Mouse (Mus musculus): ENCODE measurements around the gene Retn. TPM values are rescaled to one million over a fixed set of nuclear protein-coding genes. Genes with fewer than 3 reads are reported as not detected.

The Retn gene
- total and polyA plus RNA-seq, 2 experiments from 2014 or later, result 0.62 TPM; not detected in 1

- DNase-seq (ENCODE audit: low spot score) (no peak), ATAC-seq (ENCODE audit: low FRiP score) (no peak)
- no peak for TF ChIP-seq CTCF (IDR thresholded peaks at IDR 0.05)
- 75% methylated on average over 7 of the region's 7 CpGs for WGBS
- H3K9me3 ChIP-seq (ENCODE audit: low read length), result no peaks in the 10 kb centered on the region
- no peaks in the 10 kb centered on the region for H3K27me3 ChIP-seq (ENCODE audit: insufficient read depth, low read length)
- no peaks in the 10 kb centered on the region for H3K4me1 ChIP-seq (ENCODE audit: insufficient read depth, low read length)
- H3K36me3 ChIP-seq (ENCODE audit: insufficient read depth, low read length), result no peaks in the 10 kb centered on the region
- H3K9ac ChIP-seq (replicated peaks; ENCODE audit: low read length, poor library complexity, severe bottlenecking), result no peak overlapping the region
- no peak overlapping the region for H3K4me3 ChIP-seq (ENCODE audit: low read depth, low read length)
- no peak overlapping the region for H3K27ac ChIP-seq (ENCODE audit: low read depth, low read length)
- H3K4me2 ChIP-seq (ENCODE audit: low read depth, low read length, poor library complexity, severe bottlenecking), result no peak overlapping the region
Measured at GRCm38 (mm10) chr8:3707611-3708010, 52.0 kb downstream of the Retn start.

Other genes with a start within 250 kb of the Retn start
- 1.8 and 2.2 TPM in 2 replicates for gene Pex11g, start 188.1 kb upstream of the Retn start, total RNA-seq (2014; rRNA removed)
- 3.1 and 3.6 TPM in 2 replicates for gene Pex11g, start 188.1 kb upstream of the Retn start, polyA plus RNA-seq (2015; fragmentation: Nextera tagmentation; extraction: Ambion mirVana)
- 0.47 and 0.55 TPM in 2 replicates for gene Tex45, start 184.9 kb upstream of the Retn start, total RNA-seq (2014; rRNA removed)
- 0.64 and 0.68 TPM in 2 replicates for gene Tex45, start 184.9 kb upstream of the Retn start, polyA plus RNA-seq (2015; fragmentation: Nextera tagmentation; extraction: Ambion mirVana)
- 85.5 and 106 TPM in 2 replicates for gene Zfp358, start 162.6 kb upstream of the Retn start, total RNA-seq (2014; rRNA removed)
- gene Zfp358, start 162.6 kb upstream of the Retn start, polyA plus RNA-seq (2015; fragmentation: Nextera tagmentation; extraction: Ambion mirVana), result 57.1 and 58.3 TPM in 2 replicates
- gene Mcoln1, start 155.3 kb upstream of the Retn start, total RNA-seq (2014; rRNA removed), result 93.8 and 116 TPM in 2 replicates
- 108 and 117 TPM in 2 replicates for gene Mcoln1, start 155.3 kb upstream of the Retn start, polyA plus RNA-seq (2015; fragmentation: Nextera tagmentation; extraction: Ambion mirVana)
- gene Pnpla6, start 140.4 kb upstream of the Retn start, total RNA-seq (2014; rRNA removed), result 57.0 and 57.5 TPM in 2 replicates
- 35.5 and 36.8 TPM in 2 replicates for gene Pnpla6, start 140.4 kb upstream of the Retn start, polyA plus RNA-seq (2015; fragmentation: Nextera tagmentation; extraction: Ambion mirVana)
- gene C330021F23Rik, start 87.8 kb upstream of the Retn start, total RNA-seq (2014; rRNA removed), result not detected in 2 replicates
- gene C330021F23Rik, start 87.8 kb upstream of the Retn start, polyA plus RNA-seq (2015; fragmentation: Nextera tagmentation; extraction: Ambion mirVana), result 0.17 TPM in 1 of 2 replicates, not detected in the other
- 115 and 149 TPM in 2 replicates for gene Camsap3, start 68.5 kb upstream of the Retn start, total RNA-seq (2014; rRNA removed)
- gene Camsap3, start 68.5 kb upstream of the Retn start, polyA plus RNA-seq (2015; fragmentation: Nextera tagmentation; extraction: Ambion mirVana), result 44.9 and 46.2 TPM in 2 replicates
- gene Xab2, start 34.5 kb upstream of the Retn start, total RNA-seq (2014; rRNA removed), result 41.9 and 43.0 TPM in 2 replicates
- gene Xab2, start 34.5 kb upstream of the Retn start, polyA plus RNA-seq (2015; fragmentation: Nextera tagmentation; extraction: Ambion mirVana), result 31.7 and 35.9 TPM in 2 replicates
- gene Pet100, start 34.2 kb upstream of the Retn start, total RNA-seq (2014; rRNA removed), result 5.7 and 7.7 TPM in 2 replicates
- gene Pet100, start 34.2 kb upstream of the Retn start, polyA plus RNA-seq (2015; fragmentation: Nextera tagmentation; extraction: Ambion mirVana), result 70.9 and 71.3 TPM in 2 replicates
- gene Pcp2, start 30.2 kb upstream of the Retn start, total RNA-seq (2014; rRNA removed), result 10.4 and 33.2 TPM in 2 replicates
- 0.83 and 1.1 TPM in 2 replicates for gene Pcp2, start 30.2 kb upstream of the Retn start, polyA plus RNA-seq (2015; fragmentation: Nextera tagmentation; extraction: Ambion mirVana)
- 23.1 and 35.3 TPM in 2 replicates for gene Stxbp2, start 24.8 kb upstream of the Retn start, total RNA-seq (2014; rRNA removed)
- gene Stxbp2, start 24.8 kb upstream of the Retn start, polyA plus RNA-seq (2015; fragmentation: Nextera tagmentation; extraction: Ambion mirVana), result 36.1 and 44.2 TPM in 2 replicates
- gene Mcemp1, start 10.0 kb downstream of the Retn start, total RNA-seq (2014; rRNA removed), result not detected in 2 replicates
- 0.23 and 0.26 TPM in 2 replicates for gene Mcemp1, start 10.0 kb downstream of the Retn start, polyA plus RNA-seq (2015; fragmentation: Nextera tagmentation; extraction: Ambion mirVana)
- gene Fcor, start 16.6 kb downstream of the Retn start, total RNA-seq (2014; rRNA removed), result 14.7 and 33.3 TPM in 2 replicates
- gene Fcor, start 16.6 kb downstream of the Retn start, polyA plus RNA-seq (2015; fragmentation: Nextera tagmentation; extraction: Ambion mirVana), result 20.1 and 20.3 TPM in 2 replicates
- 59.7 and 65.3 TPM in 2 replicates for gene Trappc5, start 20.5 kb downstream of the Retn start, total RNA-seq (2014; rRNA removed)
- 67.0 and 68.3 TPM in 2 replicates for gene Trappc5, start 20.5 kb downstream of the Retn start, polyA plus RNA-seq (2015; fragmentation: Nextera tagmentation; extraction: Ambion mirVana)
- gene Fcer2a, start 38.4 kb downstream of the Retn start, total RNA-seq (2014; rRNA removed), result not detected in 2 replicates
- gene Fcer2a, start 38.4 kb downstream of the Retn start, polyA plus RNA-seq (2015; fragmentation: Nextera tagmentation; extraction: Ambion mirVana), result 0.22 and 0.41 TPM in 2 replicates
- gene Clec4g, start 64.9 kb downstream of the Retn start, total RNA-seq (2014; rRNA removed), result not detected in 2 replicates
- gene Clec4g, start 64.9 kb downstream of the Retn start, polyA plus RNA-seq (2015; fragmentation: Nextera tagmentation; extraction: Ambion mirVana), result not detected in 2 replicates
- 0.11 TPM in 1 of 2 replicates, not detected in the other for gene Cd209a, start 93.2 kb downstream of the Retn start, total RNA-seq (2014; rRNA removed)
- not detected in 2 replicates for gene Cd209a, start 93.2 kb downstream of the Retn start, polyA plus RNA-seq (2015; fragmentation: Nextera tagmentation; extraction: Ambion mirVana)
- not detected in 2 replicates for gene Cd209e, start 198.5 kb downstream of the Retn start, total RNA-seq (2014; rRNA removed)
- gene Cd209e, start 198.5 kb downstream of the Retn start, polyA plus RNA-seq (2015; fragmentation: Nextera tagmentation; extraction: Ambion mirVana), result not detected in 2 replicates
- gene Cd209d, start 222.8 kb downstream of the Retn start, total RNA-seq (2014; rRNA removed), result not detected in 2 replicates
- not detected in 2 replicates for gene Cd209d, start 222.8 kb downstream of the Retn start, polyA plus RNA-seq (2015; fragmentation: Nextera tagmentation; extraction: Ambion mirVana)

All from midbrain, postnatal 0 days (tissue).